Mouse (Mus musculus) CD4-positive helper T cell, adult 2 months (primary cell): ENCODE measurements around the gene Gpr87.

ENCODE experiments used
- DNase-seq: peaks from one replicate; pipeline ENCODE4 v3.0.0-alpha.2; 2012; ENCODE audit warnings: low read depth, missing footprints, low spot score

Gpr87 gene

DNA sequence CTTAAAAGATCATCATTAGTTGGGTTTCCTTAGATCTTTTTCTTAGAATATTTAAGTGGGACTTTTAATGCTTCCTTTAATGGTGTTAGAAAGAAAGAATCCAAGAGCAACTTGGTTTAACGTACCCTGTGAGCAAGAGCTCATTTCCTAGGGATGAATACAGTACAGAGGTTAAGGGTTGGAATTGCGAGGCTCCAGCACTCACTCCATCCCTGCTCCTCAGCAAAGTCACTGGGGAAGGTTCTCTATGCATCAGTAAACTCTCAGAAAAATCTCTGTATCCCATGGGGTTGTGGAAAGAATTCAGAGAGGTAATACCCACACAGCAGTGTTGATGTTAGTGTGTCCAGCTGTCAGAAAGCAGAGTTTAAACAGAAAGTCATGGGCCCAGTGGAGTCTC lies 54.8 kb downstream of the Gpr87 start:
- no peak for DNase-seq

DNA sequence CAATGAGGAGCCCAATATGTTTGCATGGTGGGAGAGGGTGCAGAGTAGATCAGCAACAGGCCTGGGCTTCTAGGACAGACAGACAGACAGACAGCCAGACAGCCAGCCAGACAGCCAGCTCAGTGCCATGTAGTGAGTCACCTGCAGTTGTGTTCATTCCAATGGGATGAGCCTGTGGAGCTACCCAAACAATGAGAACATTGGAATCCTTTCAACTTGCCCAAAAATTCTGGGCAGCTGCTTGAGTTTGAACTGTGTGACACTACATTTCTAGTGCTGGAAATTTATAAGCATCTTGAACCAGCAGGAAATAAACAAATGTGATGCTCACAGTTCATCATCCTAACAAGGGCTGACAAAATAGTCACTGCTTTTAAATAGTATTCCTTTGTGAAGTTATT lies 55.3 kb downstream of the Gpr87 start:
- DNase-seq = no peak

DNA sequence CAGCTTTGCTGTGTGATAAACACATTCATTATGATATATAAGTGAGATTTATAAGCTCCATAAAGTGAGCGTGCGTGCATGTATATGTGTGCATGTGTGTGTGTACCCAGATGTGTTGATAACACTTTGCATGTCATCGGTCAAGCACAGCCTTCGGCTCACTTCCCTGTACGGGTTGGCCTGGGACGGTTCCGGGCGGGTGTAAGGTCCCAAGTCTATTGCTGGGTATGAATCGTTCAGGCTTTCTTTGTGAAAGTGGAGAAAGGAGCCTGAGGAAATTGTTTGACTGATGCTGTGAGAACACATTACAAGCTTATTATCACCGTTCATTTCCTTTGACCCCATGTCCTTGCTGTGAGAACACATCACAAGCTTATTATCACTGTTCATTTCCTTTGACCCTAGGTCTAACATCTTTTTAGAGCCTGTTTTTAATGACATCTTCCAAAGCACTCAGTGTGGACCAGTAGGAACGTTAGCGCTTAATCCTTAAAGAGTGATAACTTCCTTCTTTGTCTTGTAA lies 55.9 kb downstream of the Gpr87 start:
- DNase-seq = no peak

DNA sequence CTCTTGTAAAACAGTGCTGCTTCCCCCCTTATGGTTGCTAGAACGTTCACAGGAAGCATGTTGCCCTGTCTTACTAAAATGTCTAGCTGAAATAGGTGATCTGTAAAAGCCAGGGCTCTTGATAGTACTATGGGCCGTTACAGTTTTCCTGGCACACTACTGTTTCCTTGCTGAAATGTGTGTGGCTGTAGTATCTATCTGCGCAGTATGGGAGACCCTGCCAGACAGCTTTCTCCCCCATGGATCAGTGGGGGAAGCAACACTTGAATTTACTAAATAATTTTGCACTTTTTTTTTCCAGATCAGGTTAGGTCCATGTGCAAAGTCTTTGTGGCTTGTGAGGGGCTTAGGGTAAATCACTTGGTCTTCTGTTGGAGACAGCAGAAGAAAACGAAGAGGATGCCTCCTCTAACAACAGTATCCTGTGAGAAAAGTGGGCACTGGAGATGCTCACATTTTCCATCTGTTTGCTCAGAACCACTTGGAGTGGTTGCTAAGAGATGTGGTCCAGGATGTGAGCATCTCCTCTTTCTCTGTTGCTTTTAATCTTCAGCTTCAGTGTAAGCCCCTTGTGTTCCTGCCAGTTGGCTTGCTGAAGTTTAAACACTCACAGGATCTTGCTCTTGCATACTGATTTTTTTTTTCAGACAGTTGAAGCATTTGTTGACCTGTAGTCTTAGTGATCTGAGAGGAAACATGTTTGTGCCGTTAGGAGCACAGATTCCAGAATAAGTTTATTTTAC lies 58.8 kb downstream of the Gpr87 start:
- no peak for DNase-seq

DNA sequence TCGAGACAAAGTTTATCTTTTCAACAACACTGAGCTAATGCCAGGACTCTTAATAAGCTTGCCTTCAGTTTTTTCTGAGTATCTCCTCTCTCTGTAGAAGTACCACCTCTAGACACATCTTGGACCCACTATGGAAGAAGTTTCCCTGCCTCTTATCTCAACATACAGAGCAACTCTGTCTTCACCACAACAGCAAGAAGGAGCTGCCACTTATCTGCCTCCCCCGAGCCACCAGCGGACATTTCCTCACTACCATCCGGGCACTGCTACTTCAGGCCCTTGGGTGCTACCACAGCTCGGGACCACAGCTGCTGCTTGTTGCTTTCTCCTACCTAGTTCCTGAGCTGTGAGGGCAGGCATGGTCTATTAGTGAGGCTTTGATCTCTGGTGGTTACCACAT lies 61.7 kb downstream of the Gpr87 start:
- DNase-seq = peak; percentile 28

DNA sequence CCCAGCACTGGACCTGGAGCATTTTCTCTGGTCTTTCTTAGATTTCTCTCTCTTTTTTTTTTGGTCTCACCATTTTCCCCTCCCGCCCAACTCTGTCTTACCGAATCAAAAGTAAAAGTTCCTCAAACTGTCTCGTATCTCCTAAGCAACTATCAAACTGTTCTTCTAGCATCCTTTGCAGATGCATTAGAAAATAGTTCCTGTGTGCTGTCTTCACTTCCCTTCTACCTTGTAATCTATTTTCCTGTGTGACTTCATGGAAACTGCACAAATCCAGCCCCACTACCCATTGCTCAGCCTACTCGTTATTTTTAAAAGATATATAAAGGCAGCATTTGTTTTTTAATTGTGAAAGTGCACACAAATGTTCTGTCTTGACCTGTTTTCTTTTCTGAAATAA lies 62.9 kb downstream of the Gpr87 start:
- peak; percentile 65 for DNase-seq

DNA sequence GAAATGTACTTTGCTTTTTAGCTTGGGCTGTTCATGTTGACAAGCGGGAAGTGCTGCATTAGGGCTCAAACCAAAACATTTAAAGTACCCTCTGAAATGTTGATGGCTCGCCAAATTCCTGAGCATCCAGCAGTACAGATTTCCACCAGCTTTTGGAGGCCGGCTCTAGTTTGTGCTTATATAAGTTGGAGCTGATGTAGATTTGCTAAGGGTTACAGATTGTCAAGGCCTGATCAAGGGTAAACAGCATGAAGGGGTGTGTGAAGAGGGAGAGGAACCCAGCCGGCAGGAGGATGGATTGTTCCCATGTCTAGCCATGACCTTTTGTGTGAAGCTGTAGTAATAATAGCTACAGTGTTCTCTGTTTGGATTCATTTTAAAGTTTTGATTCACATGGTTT lies 63.8 kb downstream of the Gpr87 start:
- DNase-seq = peak; percentile 14

DNA sequence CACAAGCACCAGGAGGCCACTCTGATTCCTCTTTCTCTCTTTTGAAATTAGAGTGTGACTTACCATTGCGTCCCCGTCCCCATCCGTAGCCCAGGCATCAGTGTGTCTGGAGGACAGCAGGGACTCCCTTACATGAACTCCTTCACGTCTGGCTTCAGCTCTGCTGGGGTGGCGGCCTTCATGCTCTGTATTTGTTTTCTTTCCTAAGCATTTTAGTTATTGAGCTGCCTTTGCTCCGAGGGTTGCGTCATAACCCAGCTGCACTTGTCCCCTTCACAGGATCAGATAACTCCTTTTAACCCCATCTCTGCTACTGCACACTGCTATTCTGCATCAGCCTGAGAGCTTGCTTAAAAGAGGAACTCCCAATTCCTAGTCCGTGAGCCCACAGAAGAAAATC lies 64.5 kb downstream of the Gpr87 start:
- peak; percentile 47 for DNase-seq

DNA sequence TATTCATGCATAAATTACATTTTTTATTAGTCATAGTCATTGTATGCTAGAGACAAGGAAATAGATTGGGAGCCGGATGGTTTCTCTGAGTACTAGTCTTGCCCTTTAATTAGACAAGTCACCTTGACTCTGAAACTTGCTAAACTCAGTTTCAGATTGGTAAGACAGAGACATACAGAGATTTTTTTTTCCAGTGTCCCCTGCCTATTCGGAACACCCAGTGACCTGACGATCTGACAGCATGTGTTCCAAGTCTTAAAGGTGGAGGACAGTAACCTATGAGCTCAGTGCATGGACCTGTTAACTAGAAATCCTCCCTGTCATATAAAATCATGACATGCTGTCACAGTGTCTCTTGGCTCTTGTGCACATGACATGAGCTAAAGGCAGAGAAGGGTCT lies 65.4 kb downstream of the Gpr87 start:
- peak; percentile 8 for DNase-seq
